Mouse (Mus musculus) thymus, postnatal 10 days (tissue): ENCODE data around the gene Myo18a.

ENCODE experiments used
- DNase-seq, 2 experiments: peaks; one replicate each; pipeline ENCODE4 v3.0.0; 2021; ENCODE audit warnings: low spot score in 2 of 2

Gene Myo18a

GRCm38 (mm10) chr11:77835109-77835508, 72.1 kb downstream of the Myo18a start:
- peak in 1 of 2 experiments; percentile 24 for DNase-seq

GRCm38 (mm10) chr11:77836290-77836689, 73.2 kb downstream of the Myo18a start:
- DNase-seq = no peak

DNA sequence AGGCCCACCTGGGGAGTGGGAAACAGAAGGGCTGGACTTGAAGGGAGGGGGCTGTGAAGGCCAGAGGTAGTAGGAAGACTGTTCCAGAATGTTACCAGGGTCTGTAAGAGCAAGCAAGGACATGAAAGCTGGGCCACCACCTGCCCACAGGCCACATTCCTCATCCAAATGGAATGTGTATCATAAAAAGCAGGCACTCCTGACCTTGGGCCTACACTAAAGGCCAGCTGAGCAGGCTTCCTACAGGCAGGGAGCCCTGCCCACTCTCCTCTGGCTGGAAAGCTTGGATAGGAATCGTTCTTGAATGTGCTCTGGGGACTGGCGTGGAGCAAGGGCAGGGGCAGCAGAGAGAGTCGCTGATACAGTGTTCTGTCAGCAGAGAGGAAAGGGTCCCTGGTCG, 73.7 kb downstream of the Myo18a start:
- no peak for DNase-seq

- no peak for DNase-seq
These were observed 74.8 kb downstream of the Myo18a start for GRCm38 (mm10) chr11:77837856-77838255.

DNA sequence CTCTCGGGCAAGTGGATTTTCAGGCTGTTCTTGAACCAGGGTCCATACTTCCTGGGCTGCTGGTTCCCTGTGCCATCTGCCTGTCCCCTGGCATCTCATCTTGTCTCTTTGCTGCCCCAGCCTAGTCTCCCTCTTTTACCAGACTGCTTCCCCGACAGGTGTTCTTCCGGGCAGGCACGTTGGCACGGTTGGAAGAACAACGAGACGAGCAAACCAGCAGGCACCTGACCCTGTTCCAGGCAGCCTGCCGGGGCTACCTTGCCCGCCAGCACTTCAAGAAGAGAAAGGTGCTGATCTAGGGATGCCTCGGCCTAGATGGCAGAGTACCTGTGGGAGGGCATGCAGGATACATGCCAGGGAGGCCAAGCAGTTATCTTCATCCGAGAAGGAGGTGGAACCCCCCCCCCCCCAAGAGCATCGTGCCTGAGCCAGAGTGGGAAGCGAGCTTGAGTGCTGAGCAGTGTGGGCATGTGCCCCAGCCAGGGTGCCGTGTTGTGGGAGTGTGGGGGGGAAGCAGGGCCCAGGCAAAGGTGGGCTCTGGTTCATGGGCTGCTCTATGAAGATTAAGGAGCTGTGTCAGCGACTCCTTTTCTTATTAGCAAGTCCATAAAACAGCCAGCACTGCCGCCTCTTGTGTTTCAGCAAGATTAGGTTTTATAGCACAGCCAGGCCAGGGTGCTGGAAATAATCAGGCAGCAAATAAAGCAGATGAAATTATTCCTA, 77.6 kb downstream of the Myo18a start:
- DNase-seq = no peak

GRCm38 (mm10) chr11:77843068-77843905, 80.2 kb downstream of the Myo18a start:
- no peak for DNase-seq

DNA sequence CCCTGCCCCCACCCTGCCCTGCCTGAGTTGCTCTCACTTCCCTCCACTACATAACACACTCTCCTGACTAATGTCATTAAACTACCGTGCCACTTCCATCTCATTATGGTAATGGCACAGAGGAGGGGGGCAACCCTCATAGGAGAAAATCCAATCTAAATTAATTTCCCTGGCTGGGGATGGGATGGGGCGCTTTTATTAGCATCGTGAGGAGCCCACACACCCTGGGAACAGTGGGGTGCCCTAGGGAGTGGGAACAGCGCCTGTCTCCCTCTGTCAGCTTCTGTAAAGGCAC, 80.8 kb downstream of the Myo18a start:
- no peak for DNase-seq

DNA sequence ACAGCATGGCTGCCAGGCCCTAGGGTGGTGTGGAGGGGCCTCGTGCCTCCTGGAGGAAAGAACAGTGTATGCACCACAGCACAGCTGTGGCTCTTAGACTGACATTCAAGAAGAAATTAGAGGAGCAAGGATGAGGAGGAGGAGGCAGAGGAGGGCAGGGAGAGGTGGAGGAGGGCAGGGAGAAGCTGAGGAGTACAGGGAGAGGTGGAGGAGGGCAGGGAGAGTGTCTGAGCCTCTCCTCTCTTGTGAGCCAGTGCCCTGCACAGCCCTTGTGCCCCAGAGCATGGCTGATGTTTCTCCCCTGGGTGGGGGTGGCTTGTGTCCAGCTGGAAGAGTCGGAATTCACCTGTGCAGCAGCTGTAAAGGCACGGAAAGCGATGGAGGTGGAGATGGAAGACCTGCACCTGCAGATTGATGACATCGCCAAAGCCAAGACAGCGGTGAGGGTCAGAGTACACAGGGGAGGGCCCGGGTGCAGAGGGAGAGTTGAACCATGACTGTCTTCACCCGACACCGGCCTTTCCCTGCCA, 84.6 kb downstream of the Myo18a start:
- no peak for DNase-seq

- DNase-seq = no peak
These were observed 85.1 kb downstream of the Myo18a start for GRCm38 (mm10) chr11:77848131-77848530.

- DNase-seq = no peak
These were observed 86.1 kb downstream of the Myo18a start for GRCm38 (mm10) chr11:77849151-77849550.

DNA sequence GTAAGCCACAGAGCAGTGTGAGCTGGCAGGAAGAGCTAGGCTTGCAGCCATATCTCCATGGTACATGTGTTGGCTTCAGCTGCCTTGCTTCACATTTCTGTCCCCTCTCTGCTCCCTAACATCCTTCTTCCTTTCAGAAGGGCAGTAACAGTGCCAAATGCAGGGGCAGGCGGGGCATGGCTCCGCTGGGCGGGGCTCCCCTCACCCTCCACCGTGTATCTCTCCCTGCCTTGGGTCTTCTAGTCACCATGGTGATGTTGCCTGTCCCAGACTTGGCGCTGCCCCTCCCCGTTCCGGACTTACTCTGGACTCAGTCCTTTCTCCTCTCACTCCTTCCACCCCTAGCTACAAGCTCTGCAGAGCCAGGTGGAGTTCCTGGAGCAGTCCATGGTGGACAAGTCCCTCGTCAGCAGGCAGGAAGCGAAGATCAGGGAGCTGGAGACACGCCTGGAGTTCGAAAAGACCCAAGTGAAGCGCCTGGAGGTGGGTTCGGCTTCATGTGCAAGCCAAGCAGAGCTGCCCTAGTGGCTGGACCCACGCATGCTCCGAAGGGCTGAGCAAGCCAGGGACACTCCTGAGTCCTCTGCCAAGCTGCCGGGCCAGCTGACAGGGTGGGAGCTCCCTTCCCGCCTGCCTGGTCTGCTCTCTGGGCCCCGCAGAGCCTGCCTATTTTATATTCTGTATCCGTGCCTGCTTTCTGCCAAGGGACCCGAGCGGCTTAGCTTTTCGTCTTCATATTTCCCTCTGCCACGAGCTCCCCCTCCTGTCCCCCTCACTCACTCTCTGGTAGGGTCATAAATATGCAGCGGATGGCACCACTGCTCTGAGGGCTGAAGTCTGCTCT, 87.6 kb downstream of the Myo18a start:
- DNase-seq = no peak

DNA sequence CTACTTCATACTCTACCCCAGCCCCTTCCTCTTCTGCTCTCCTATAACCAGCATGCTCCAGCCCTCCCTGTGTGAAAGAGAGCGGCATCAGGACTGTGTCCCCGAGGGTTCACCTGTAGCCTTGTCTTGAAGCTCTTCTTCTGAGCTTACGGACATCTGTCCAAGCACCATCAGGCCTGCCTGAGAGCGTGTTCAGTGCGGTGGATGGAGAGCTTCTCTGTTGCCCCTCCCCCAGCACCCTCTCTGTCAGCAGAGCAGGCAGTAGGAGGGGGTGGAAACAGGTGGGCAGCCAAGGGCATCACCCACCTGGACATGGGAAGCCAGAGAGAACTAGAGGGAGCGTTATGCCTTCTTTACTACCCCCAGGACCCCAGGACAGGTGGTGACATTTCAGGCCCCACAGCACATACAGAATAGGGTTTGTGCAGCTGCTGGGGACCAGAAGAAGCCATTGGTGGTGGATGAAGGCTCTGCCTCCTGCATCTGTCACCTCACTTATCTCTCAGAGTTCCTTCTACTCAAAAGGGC, 88.5 kb downstream of the Myo18a start:
- no peak for DNase-seq

GRCm38 (mm10) chr11:77852195-77852594, 89.1 kb downstream of the Myo18a start:
- no peak for DNase-seq

- no peak for DNase-seq
These were observed 90.1 kb downstream of the Myo18a start for GRCm38 (mm10) chr11:77852941-77853668.

DNA sequence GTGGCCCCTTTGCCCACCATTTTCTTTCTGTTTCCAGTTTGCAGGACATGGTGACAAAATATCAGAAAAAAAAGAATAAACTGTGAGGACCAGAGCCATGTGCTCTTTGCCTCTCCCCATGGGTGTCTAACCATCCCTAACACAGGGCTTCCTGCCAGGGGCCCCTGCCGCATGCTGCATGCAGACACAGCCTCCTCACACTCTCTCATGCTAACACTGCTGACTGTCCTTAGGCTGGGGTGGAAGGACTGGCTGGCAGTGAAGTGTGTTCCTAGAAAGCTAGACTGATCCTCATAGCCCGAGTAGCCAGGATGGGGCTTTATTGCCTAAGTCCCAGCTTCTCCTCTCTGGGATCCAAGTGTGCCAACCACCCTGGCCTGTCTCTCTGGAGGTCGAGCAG, 91.6 kb downstream of the Myo18a start:
- DNase-seq = no peak

DNA sequence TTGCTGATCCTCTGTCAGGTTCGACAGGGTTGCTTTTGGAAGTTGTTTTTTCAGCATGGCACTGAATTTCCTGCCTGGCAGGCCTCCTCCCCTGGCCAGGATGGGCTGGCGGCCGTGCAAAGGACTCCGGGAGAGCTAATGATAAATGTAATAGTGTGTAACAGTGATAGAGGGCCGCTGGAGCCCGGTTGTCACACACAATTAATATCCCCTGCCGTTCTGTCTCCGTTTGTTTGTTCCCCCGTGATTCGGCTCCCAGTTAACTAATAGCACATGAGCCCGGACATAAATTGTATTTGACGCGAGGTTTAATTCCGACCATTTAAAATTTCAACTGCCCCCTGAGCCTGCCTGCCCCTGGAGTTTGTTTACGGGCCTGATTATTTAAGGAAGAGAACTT, 92.3 kb downstream of the Myo18a start:
- DNase-seq = no peak

GRCm38 (mm10) chr11:77857089-77857488, 94.0 kb downstream of the Myo18a start:
- DNase-seq = no peak

DNA sequence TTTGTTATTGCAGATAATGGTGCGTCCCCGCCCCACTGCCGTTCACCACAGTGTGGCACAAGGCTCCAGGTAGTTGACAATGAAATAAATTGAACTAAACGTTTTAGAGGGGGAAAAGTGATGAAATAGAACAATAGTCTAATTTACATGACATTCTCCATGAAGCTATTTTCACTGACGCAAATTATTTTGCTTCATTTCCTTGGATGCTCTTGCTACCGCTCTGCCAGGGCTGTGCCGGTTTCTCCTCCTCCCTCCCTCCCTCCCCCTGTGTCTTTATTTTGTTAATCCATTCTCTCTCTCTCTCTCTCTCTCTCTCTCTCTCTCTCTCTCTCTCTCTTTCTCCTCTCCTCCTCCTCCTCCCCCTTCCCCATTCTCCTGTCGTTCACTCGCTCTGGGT, 95.5 kb downstream of the Myo18a start:
- no peak for DNase-seq

- no peak for DNase-seq
These were observed 97.9 kb downstream of the Myo18a start for GRCm38 (mm10) chr11:77860947-77861346.

- DNase-seq = no peak
These were observed 99.8 kb downstream of the Myo18a start for GRCm38 (mm10) chr11:77862887-77863286.

GRCm38 (mm10) chr11:77864771-77865170, 101.7 kb downstream of the Myo18a start:
- no peak for DNase-seq
